Mouse (Mus musculus) heart, embryonic 15.5 days (tissue): ENCODE results near the gene Armc5. TPM values are rescaled to one million over a fixed set of nuclear protein-coding genes. Genes with fewer than 3 reads are reported as not detected.

Source experiments
- ATAC-seq: fragments of 200-750 bp; cut with Nextera tagmentation; replicated peaks from 2 replicates; pipeline ENCODE4 v1.8.0; 2017; ENCODE audit warnings: low read depth, moderate TSS enrichment; ENCODE audit not compliant: insufficient number of reproducible peaks, insufficient read depth, low FRiP score
- H3K27ac ChIP-seq: fragments of 300-500 bp; sonication (generic); 2 replicates; pipeline ENCODE4 v1.5.1; 2015; ENCODE audit warnings: mild to moderate bottlenecking, inconsistent platforms
- H3K27me3 ChIP-seq: fragments of 300-500 bp; sonication (generic); 2 replicates; pipeline ENCODE4 v1.6.1; 2015; ENCODE audit warnings: inconsistent platforms
- H3K36me3 ChIP-seq: fragments of 300-500 bp; sonication (generic); 2 replicates; pipeline ENCODE4 v1.6.1; 2015; ENCODE audit warnings: mild to moderate bottlenecking, inconsistent platforms
- H3K4me1 ChIP-seq: fragments of 300-500 bp; sonication (generic); replicated peaks from 2 replicates; pipeline ENCODE4 v1.6.1; 2015; ENCODE audit warnings: inconsistent platforms
- H3K4me2 ChIP-seq: fragments of 300-500 bp; sonication (generic); 2 replicates; pipeline ENCODE4 v1.6.1; 2015; ENCODE audit warnings: inconsistent platforms, mild to moderate bottlenecking, moderate library complexity
- H3K4me3 ChIP-seq: fragments of 300-500 bp; sonication (generic); 2 replicates; pipeline ENCODE4 v1.5.1; 2015; ENCODE audit warnings: mild to moderate bottlenecking, inconsistent platforms
- H3K9ac ChIP-seq: fragments of 300-500 bp; sonication (generic); 2 replicates; pipeline ENCODE4 v1.6.1; 2015; ENCODE audit warnings: mild to moderate bottlenecking, inconsistent platforms
- H3K9me3 ChIP-seq: fragments of 300-500 bp; sonication (generic); replicated peaks from 2 replicates; pipeline ENCODE4 v1.6.1; 2016; ENCODE audit warnings: inconsistent platforms
- WGBS: fragments of 180-500 bp; shearing (Covaris S2); methylation state at CpG from one replicate; pipeline ENCODE4 v1.1.7; 2015; ENCODE audit warnings: mixed read lengths; 5-methylcytosine and 5-hydroxymethylcytosine counted together
- polyA plus RNA-seq: library from polyadenylated mRNA; unstranded; fragments of >200 nt; fragmentation: Nextera tagmentation; extraction: Ambion mirVana; gene quantifications from 2 replicates; pipeline ENCODE4 v1.2.1, GENCODE M21; 2015

Armc5 gene
- polyA plus RNA-seq, result 11.5 and 14.9 TPM in 2 replicates

DNA sequence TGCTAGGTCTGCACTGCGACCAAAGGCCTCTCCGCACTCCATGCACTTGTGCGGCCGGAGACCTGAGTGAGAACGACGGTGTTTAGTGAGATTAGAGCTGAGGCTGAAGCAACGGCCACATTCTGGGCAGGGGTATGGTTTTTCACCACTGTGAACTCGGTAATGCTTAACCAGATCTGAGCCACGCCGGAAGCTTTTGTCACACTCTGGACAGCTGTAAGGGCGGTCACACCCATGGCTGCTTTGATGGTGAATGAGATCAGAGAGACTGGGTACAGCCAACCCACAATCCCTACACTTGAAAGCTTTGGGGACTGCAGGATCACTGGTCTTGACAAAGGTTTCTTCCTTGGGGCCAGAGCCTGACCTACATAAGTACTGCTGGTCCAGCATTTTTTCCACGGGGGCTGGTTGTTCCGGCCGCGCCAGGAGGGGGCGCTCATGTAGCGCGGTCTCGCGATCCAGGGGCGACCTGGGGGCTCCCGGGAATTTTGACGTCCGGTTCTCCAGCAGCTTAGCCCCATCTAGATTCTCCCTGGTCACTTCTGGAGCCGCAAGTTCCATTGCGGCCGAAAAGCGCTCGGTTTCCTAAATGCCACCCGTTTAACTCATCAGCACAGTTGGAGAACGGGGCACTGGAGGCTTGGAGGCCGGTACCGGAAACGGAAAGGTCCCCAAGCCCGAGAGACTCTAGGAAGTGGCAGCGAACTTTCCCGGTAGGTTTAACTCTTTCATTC is at the start of gene Armc5:
Gene Armc5, plus strand, starts transcription at position 487 of the 737 bp plus-strand sequence.
- peak within 1 kb of the TSS; percentile 89 for H3K9ac ChIP-seq
- H3K4me1 ChIP-seq, result peaks cover 20% of the 10 kb centered on the region
- peak within 1 kb of the TSS; percentile 80 for H3K4me2 ChIP-seq
- 23% methylated on average over 37 of the region's 37 CpGs for WGBS
- H3K27me3 ChIP-seq, result no peaks in the 10 kb centered on the region
- H3K9me3 ChIP-seq, result no peaks in the 10 kb centered on the region
- peak within 1 kb of the TSS; percentile 85 for H3K4me3 ChIP-seq
- peaks cover 14% of the 10 kb centered on the region for H3K36me3 ChIP-seq
- H3K27ac ChIP-seq, result peak within 1 kb of the TSS; percentile 99
- peak; percentile 13; the same call in 1 of the 2 replicates for ATAC-seq

GRCm38 (mm10) chr7:128201607-128202006 is 35.5 kb upstream of the Armc5 start:
- ATAC-seq, result no peak
- Histone ChIP-seq H3K27ac (no peak overlapping the region), H3K4me3 (no peak overlapping the region), H3K9me3 (no peaks in the 10 kb centered on the region), H3K27me3 (no peaks in the 10 kb centered on the region), H3K36me3 (no peaks in the 10 kb centered on the region; the same call in 1 of the 2 replicates), H3K4me1 (peaks cover 11% of the 10 kb centered on the region), H3K4me2 (no peak overlapping the region), H3K9ac (no peak overlapping the region)
- WGBS, result 84% methylated on average over 9 of the region's 9 CpGs

GRCm38 (mm10) chr7:128203071-128203470 is 34.1 kb upstream of the Armc5 start:
- ATAC-seq, result no peak
- no peak overlapping the region for H3K27ac ChIP-seq
- WGBS, result 76% methylated on average over 9 of the region's 9 CpGs

DNA sequence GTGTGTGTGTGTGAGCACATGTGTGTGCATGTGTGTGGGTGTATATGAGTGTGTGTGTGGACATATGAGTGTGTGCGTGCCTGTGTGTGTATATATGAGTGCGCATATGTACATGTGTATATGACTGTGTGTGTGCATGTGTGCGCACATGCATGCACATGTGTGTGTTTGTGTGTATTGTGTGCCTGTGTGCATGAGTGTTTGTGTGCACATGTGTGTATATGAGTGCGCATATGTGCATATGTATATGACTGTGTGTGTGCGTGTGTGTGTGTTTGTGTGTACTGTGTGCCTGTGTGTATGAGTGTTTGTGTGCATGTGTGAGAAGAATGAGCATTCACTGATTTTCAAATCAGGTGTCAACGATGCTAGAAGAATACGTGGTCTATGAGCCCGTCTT is 33.0 kb upstream of the Armc5 start:
- WGBS, result 90% methylated on average over 8 of the region's 8 CpGs
- Histone ChIP-seq H3K4me1 (peaks cover 11% of the 10 kb centered on the region), H3K4me3 (no peak overlapping the region), H3K9ac (no peak overlapping the region), H3K27ac (peak overlapping the region; percentile 92; the same call in 1 of the 2 replicates), H3K9me3 (no peaks in the 10 kb centered on the region), H3K36me3 (no peaks in the 10 kb centered on the region; the same call in 1 of the 2 replicates), H3K4me2 (peak overlapping the region; percentile 51; the same call in 1 of the 2 replicates), H3K27me3 (no peaks in the 10 kb centered on the region)
- ATAC-seq, result no peak

More at GRCm38 (mm10) chr7:128203071-128203470, 34.1 kb upstream of the Armc5 start:
- H3K9ac ChIP-seq, result no peak overlapping the region
- H3K4me1 ChIP-seq, result peaks cover 11% of the 10 kb centered on the region
- H3K36me3 ChIP-seq, result no peaks in the 10 kb centered on the region; the same call in 1 of the 2 replicates
- no peaks in the 10 kb centered on the region for H3K9me3 ChIP-seq
- H3K27me3 ChIP-seq, result no peaks in the 10 kb centered on the region
- H3K4me2 ChIP-seq, result no peak overlapping the region
- H3K4me3 ChIP-seq, result no peak overlapping the region

GRCm38 (mm10) chr7:128205695-128206094 is 31.4 kb upstream of the Armc5 start:
- WGBS, result 54% methylated on average over 18 of the region's 18 CpGs
- H3K9me3 ChIP-seq, result no peaks in the 10 kb centered on the region
- H3K9ac ChIP-seq, result peak overlapping the region; percentile 64
- peak overlapping the region; percentile 51 for H3K4me2 ChIP-seq
- H3K4me3 ChIP-seq, result peak overlapping the region; percentile 57
- H3K27ac ChIP-seq, result peak overlapping the region; percentile 92
- no peaks in the 10 kb centered on the region; the same call in 1 of the 2 replicates for H3K36me3 ChIP-seq
- ATAC-seq, result no peak
- no peaks in the 10 kb centered on the region for H3K27me3 ChIP-seq
- peaks cover 11% of the 10 kb centered on the region for H3K4me1 ChIP-seq

GRCm38 (mm10) chr7:128206152-128206551 is 31.0 kb upstream of the Armc5 start, which contains the start of gene Cox6a2:
TSS of gene Cox6a2 (minus strand) at chr7:128206387.
- ATAC-seq, result peak; percentile 90
- Histone ChIP-seq H3K27me3 (no peaks in the 10 kb centered on the region), H3K4me1 (peaks cover 11% of the 10 kb centered on the region), H3K9ac (peak within 1 kb of the TSS; percentile 64), H3K4me2 (peak within 1 kb of the TSS; percentile 51), H3K27ac (peak within 1 kb of the TSS; percentile 92), H3K36me3 (no peaks in the 10 kb centered on the region; the same call in 1 of the 2 replicates), H3K4me3 (peak within 1 kb of the TSS; percentile 57), H3K9me3 (no peaks in the 10 kb centered on the region)
- 43% methylated on average over 6 of the region's 6 CpGs for WGBS

- no peaks in the 10 kb centered on the region; the same call in 1 of the 2 replicates for H3K36me3 ChIP-seq
- H3K27ac ChIP-seq, result no peak overlapping the region
- H3K4me3 ChIP-seq, result no peak overlapping the region
- H3K9me3 ChIP-seq, result no peaks in the 10 kb centered on the region
- no peaks in the 10 kb centered on the region for H3K27me3 ChIP-seq
- H3K4me1 ChIP-seq, result peaks cover 8% of the 10 kb centered on the region
- no peak overlapping the region for H3K4me2 ChIP-seq
- 10% methylated on average over 4 of the region's 4 CpGs for WGBS
- no peak for ATAC-seq
- H3K9ac ChIP-seq, result no peak overlapping the region
Measured at GRCm38 (mm10) chr7:128208187-128208586, 29.0 kb upstream of the Armc5 start.

DNA sequence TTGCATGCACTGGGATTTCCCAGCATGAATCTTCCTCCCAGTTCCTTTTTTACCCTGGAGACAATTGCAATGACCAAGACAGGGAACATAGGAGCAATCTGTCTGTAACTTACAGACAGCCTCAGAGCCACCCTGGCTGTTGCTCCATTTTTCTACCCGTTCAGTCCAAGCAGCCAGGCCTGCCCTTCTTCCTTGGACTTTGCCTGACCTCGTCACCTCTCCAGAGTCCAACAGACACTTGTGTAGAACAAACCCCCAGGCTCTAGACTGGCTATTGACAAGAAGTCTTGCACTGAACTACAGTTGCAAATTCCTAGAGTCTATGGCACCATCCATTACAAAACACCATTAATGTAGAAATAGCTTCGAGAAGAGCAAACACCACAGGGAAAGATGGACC is 27.3 kb upstream of the Armc5 start:
- 52% methylated on average over 3 of the region's 3 CpGs for WGBS
- Histone ChIP-seq H3K36me3 (no peaks in the 10 kb centered on the region), H3K4me1 (no peaks in the 10 kb centered on the region; the same call in 1 of the 2 replicates), H3K27ac (no peak overlapping the region), H3K9ac (no peak overlapping the region), H3K4me3 (no peak overlapping the region), H3K4me2 (no peak overlapping the region), H3K9me3 (no peaks in the 10 kb centered on the region), H3K27me3 (no peaks in the 10 kb centered on the region)
- no peak for ATAC-seq

GRCm38 (mm10) chr7:128219952-128220351 is 17.2 kb upstream of the Armc5 start:
- Histone ChIP-seq H3K9ac (no peak overlapping the region), H3K9me3 (no peaks in the 10 kb centered on the region), H3K27ac (no peak overlapping the region), H3K4me2 (no peak overlapping the region), H3K4me3 (no peak overlapping the region), H3K36me3 (no peaks in the 10 kb centered on the region), H3K27me3 (no peaks in the 10 kb centered on the region), H3K4me1 (no peaks in the 10 kb centered on the region)
- no peak for ATAC-seq
- WGBS, result 57% methylated on average over 4 of the region's 4 CpGs

GRCm38 (mm10) chr7:128220936-128221335 is 16.2 kb upstream of the Armc5 start:
- no peak for ATAC-seq
- Histone ChIP-seq H3K4me3 (no peak overlapping the region), H3K9me3 (no peaks in the 10 kb centered on the region), H3K27ac (no peak overlapping the region), H3K9ac (no peak overlapping the region), H3K4me1 (no peaks in the 10 kb centered on the region), H3K36me3 (no peaks in the 10 kb centered on the region), H3K4me2 (no peak overlapping the region), H3K27me3 (no peaks in the 10 kb centered on the region)
- WGBS, result 76% methylated on average over 3 of the region's 3 CpGs

GRCm38 (mm10) chr7:128231741-128232140 is 5.4 kb upstream of the Armc5 start:
- 27% methylated on average over 8 of the region's 8 CpGs for WGBS
- no peak overlapping the region for H3K4me3 ChIP-seq
- H3K27me3 ChIP-seq, result 0 out of 2 replicates have a peak, but pooled peaks cover 2% of the 10 kb centered on the region
- no peak for ATAC-seq
- no peaks in the 10 kb centered on the region for H3K36me3 ChIP-seq
- H3K27ac ChIP-seq, result no peak overlapping the region
- H3K9ac ChIP-seq, result no peak overlapping the region
- no peak overlapping the region for H3K4me2 ChIP-seq
- peaks cover 2% of the 10 kb centered on the region for H3K4me1 ChIP-seq
- H3K9me3 ChIP-seq, result no peaks in the 10 kb centered on the region
